Mouse (Mus musculus) left cerebral cortex, adult 11 months (tissue): Measurements from ENCODE around the gene Ppm1e.

Experiments
- DNase-seq: peaks from one replicate; pipeline ENCODE4 v3.0.0; 2022; ENCODE audit warnings: low spot score

The Ppm1e gene

DNA sequence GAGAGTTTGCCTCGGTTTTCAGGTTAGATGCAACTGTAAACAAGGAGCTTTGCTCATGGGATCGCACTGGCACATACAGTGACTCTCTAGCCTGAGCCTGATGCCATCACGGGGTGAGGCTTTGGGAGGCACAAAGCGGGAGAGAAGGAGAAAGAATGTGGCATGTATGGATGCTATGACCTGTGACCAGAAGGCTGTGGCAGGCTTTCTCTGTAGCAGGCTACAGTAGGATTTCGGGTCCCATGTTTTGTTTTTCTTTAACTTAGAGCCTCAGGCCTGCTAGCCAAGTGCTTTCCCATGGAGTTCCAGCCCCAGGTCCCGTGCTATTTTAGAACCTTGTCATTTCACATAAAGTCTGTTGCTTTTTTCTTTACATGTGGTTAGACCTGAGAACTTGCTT, 108.7 kb downstream of the Ppm1e start:
- DNase-seq = no peak

DNA sequence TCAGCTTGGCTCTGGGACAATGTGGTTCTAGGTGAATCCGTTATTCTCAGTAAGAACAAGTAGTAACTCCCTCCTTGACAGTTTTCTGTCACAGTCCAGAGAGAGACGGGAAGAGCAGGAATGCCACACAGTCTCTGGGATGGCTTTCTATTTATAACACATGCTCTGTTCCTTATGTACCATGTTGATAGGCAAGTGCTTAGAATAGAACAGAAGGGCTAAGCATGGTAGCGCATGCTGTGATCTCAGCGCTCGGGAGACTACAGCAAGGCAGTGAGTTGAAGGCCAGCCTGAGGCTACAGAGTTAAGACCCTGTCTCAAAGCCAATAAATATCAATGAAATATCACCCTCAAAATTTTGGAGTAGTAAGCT, 111.3 kb downstream of the Ppm1e start:
- DNase-seq = no peak

DNA sequence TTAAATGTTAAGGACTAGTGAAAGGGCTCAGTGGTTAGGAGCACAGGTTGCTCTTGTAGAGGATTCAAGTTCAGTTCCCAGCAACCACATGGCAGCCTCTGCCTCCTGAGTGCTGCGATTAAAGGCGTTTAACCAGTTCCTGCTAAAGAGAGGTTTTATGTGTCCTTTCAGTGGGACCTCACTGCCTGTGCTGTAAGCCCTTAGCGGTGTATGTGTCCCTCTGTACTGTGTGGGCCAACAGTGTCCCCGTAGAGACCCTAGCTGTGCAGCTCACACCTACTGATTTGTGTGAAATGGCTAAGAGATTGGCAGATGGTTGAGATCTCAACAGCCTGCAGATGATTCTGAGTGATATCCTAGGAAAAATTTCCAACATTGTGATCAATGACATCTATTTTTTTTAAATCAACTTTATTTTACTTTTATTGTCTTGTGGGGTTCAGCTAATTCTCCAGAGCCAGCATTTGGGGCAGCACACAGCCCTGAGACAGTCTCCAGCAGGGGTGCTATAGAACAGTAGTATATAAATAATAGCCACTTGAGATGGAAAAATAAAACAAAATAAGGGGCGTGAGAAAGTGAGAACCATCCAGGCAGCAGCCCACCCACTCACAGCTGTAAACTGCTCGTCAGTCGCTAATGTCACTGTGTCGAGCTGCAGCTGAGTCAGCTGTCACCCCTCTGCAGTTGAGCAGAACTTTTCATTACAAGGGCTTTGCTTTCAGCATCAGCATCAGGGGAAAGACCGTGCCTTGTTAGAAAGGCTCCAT, 111.9 kb downstream of the Ppm1e start:
- no peak for DNase-seq

DNA sequence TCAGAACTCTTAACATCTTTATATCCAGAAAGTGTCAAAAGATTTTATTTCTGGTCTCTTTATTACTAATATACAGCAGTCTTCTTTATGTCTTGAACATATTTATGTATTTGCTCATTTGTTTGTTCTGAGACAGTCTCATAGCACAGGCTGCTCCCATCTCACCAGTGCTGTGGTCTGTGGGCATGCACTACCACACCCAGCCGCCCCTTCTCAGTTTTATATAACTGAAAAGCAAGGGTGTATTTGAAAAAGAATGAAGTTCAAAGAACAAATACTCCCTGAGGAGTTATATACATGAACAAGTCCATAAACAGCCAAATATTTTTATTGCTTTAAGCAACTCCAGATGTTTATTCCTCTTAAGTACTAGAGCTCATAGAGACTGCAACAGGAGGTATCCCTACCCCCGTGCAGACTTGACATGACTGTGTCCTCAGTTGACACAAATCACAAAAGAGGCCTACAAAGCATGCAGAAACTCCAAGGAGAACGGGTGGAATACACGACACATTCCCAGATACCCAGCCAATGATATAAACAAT, 112.6 kb downstream of the Ppm1e start:
- DNase-seq = no peak

DNA sequence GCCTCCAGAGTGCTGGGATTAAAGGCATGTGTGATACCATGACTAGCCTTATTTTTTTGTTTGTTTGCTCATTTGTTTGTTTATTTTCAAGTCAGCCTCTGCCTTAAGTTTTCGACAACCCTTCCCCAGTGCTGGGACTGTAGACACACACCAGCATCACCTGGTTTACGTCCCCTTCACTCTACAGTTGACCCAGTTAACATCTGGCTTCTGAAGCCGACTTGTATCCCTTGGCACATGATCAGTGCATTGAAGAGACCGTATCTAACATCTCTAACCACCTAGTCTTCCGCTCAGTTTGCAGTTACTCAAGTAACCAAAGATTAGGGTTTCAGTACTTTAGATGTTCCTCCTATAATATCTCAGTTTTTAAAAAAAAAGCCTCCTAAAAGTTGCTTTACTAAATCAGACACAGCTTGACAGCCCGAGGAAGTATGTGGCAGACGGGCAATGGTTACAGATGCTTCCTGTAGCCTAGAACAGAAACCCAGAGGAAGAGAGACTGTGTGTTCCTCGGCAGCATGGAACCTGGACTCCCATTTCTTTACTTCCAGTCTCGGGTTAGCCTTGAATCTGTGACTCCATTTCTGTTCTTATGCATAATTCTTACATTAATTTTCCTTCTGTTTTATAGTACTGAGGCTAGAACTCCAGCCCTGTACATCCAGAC, 113.5 kb downstream of the Ppm1e start:
- no peak for DNase-seq

DNA sequence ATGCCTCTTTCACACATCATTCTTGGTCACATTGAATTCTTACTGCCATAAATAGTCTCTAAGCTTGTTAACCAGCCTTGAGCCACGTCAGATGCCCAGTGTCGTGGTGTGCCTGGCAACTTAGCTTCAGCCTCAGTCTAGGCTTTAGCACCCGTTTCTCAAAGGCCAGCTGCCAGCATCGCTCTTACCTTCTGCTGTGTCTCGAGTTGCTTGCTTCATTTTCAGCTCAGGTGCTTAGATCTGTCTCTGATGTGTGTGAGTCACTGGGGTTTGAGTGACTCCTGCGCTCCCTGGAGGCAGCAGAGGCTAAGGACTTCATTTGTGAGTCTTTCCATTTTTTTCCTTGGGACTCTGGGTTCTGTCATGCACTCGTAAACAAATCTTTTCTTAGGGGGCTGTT, 117.6 kb downstream of the Ppm1e start:
- DNase-seq = no peak

DNA sequence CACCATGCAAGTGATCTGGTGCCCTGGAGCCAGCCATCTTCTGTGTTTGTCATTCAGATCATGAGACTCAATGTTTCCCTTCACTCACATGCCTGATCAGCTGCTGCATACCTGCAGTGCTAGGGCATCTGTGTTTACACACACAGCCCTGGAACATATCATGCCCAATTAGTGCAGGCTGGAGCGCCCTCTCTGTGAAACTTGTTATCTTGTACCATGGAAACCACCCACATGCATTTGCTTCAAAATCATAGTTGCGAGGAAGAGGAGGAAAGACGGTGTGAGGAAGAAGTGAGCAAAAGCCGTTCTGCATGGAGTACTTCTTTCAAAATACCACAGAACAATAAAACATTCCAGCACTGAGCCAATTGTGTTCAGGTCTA, 118.0 kb downstream of the Ppm1e start:
- DNase-seq = no peak

DNA sequence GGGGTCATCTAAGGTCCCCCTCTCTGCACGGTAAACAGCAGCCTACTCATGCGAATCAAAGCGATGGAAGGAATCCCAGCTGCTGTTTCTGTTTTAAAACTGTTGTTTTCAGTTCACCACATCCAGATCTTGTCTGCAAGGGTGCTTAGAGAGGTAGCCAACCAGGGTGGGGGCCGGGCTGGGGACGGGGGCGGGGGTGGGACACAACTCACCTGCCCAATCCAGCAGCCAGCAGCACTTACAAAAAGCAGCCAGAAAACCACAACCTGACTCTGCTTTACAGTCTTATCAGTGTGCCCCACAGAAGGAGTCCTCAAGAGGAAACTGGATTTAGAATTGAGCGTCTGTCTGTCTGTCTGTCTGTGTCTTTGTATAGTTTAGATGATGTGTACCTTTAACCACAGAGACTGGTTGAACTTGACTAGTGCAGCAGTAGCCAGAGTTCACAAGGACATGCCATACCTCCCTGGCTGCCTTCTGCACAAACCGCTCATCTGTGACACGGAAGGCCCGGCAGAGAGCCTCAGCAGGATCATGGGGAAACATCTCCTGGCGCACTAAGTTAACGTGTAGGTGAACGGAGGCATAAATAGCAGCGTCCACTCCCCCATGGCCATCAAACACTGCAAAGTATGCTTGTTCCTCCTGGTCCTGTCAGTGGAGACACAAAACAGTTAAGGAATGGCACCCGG, 118.5 kb downstream of the Ppm1e start:
- DNase-seq = no peak

DNA sequence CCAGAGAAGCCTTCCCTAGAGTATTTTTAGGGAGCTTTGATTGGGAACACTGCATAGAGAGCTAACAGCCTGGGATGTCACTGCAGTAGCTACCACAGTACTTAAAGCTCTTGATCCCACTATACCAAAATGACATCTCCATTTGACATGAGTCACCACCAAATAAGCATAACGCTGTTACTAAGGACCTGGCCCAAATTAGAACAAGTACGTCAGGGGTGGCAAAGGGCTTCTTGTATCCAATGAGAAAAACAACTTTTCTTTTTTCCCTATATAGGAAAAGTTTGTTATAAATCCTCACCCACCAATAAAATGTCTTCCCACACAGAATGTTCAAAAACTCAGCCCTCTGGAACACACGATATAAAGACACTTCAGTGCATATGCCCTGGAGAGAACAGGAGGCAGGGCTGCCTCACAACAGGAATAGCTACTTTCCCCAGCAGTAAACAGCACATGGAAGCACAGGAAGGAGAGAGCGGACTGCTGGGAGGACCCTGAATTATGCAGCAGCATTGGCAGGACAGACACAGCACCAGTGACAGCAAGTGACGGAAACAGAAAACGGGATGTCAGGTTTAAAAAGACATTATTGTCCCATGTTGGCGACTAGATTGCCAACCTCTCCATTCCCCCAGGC, 119.8 kb downstream of the Ppm1e start:
- DNase-seq = no peak

DNA sequence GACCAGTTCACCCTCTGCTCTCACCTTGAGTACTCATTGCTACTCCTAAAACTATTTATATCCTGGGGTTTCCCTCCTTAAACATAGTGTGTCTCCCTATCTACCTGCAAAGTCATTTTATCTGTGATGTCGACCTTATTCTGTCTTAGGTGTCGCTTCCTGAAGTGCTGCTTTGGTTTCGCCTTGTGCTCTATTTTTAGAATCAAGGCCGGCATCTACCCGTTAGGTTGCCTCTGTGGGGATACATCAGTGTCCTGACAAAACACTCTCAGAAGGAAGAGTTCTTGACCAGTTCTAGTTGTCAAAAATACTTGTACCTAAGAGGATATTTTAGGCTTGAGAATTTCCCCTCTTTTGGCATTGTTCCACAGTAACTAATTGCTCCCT, 123.3 kb downstream of the Ppm1e start:
- DNase-seq = no peak

DNA sequence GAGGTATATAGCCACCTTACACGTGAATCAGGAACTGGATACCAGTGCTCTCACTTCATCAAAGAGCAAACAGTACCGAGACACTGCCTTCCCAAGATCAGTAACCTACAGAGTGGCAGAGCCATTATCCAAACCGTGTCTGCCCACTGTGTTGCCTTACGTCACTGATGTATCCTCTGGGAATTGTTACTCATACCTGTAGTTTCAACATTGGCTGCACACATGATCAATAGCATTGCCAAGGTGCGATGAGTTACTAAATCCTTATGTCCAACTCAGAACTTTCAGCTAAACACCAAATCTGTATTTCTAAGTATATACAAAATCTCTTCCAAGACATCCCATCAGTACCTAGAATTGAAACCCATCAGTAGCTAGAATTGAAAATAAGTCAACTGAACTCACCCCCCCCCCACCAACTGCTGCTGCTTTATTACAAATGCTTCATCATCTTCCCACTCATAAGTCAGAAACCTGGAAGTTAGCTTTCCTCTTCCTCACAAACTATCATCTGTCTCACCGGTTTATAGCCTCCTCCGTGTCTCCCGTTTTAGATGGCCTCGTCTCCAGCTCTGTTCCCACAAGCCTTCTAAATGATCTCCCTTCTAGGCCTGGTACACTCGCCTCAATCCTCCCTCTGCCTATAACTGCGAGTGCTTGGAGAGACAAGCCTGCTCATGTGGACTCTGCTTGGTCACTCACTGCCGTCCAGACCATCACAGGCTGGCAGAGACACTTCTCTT, 123.9 kb downstream of the Ppm1e start:
- DNase-seq = no peak

DNA sequence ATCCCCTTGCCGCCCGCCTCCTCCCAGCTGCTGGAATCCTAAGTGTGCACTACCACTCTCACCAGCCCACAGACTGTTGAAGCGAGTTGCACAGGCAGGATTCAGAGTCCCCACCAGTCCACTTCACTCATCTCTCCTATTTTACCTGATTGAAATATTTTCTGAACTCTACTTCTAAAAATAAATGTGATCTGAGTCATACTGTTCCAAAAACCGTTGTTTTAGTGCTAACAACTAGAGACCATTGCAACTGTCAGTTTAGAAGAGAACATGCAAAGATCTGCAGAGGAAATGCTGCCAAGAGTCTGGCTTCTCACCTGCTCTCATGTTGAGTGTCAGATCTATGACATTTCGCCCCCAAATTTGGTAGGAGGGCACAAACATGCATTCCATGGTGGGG, 125.4 kb downstream of the Ppm1e start:
- no peak for DNase-seq

DNA sequence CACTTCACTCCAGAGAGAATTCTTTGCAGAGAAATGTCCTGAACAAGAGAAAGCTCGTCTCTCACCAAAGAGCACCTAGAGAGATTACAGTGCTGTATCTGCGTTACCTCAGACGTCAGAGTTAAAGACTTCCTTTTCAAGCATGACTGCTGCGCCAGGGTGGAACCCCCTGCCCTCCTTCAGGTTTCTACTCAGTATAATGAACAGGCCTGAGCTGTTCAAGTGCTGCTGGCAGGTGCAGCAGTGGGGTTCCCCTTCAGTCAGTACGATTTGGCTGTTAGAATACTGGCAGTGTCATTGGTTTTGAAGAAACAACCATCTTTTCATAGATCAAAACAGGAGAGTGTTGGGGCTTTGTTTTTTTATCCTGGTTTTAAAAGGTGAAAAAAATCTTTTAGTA, 131.8 kb downstream of the Ppm1e start:
- DNase-seq = no peak

DNA sequence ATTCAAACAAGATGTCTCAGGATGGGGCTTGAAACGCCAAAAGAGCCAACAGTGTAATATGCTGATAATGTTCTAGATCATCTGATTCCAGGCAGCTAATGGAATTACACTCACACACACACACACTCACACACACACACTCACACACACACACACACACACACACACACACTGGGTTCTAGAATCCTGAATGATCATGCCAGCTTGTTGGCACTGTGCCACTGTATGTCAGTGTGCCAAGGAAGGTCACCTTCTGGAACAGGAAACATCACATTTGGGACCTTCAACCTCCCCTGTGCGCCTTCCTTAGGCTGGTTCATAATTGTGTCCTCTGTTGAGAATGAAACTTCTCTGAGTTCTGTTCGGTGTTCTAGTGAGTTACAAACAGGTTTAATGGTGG, 136.1 kb downstream of the Ppm1e start:
- no peak for DNase-seq

DNA sequence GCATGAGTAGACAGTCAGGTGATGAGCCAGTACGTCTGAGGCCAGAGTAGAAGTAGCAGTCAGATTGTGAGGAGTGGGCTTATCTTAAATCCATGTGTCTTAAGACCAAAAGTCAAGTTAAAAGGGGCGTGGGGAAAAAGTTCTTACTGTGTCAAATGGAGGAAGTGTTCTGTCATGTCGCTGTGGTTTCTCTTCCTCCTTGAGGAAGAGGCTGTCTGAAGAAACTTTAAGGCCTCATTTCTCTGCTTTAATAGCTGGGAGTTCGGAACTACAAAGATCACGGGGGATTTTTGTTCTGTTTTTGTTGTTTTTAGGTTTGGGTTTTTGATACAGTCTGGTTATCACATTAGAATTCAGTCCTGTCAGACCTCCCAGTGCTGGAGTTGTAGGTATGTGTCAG, 146.5 kb downstream of the Ppm1e start:
- no peak for DNase-seq
